Mouse (Mus musculus) bone marrow, adult 2 months (tissue): ENCODE measurements around the gene Insig2.

Experiments used
- CTCF ChIP-seq: fragments of 200-500 bp; IDR thresholded peaks from 2 replicates; pipeline ENCODE4 v1.5.1; 2011; ENCODE audit warnings: low read length, control low read depth; ENCODE audit not compliant: control insufficient read depth, insufficient read depth
- POLR2A ChIP-seq: fragments of 200-500 bp; IDR thresholded peaks from 2 replicates; pipeline ENCODE4 v1.6.1; 2011; ENCODE audit warnings: low read depth, mild to moderate bottlenecking, control low read depth, low read length, borderline replicate concordance; ENCODE audit not compliant: control insufficient read depth

DNA sequence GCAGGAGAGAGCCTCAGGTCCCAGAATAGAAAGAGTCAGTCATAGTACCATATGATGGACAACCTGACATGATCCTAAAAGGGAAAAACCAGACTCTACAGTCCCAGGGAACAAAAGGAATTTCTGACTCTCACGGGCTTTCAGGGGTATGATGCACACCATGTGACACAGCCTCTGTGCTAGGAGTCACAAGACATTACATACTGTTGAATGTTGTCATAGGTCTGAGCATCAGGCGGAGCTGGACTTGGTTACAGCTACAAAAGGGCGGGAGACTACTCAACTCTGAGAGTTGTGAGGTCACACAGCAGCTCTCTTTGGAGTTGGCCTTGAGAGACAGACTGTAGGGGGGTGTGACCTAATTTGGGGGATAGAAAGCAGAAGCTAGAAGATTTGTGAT is 47.6 kb upstream of the Insig2 start:
- TF ChIP-seq POLR2A (no peak), CTCF (no peak)
